Mouse (Mus musculus): ENCODE data around the gene Rusc1.

Gene Rusc1

DNA sequence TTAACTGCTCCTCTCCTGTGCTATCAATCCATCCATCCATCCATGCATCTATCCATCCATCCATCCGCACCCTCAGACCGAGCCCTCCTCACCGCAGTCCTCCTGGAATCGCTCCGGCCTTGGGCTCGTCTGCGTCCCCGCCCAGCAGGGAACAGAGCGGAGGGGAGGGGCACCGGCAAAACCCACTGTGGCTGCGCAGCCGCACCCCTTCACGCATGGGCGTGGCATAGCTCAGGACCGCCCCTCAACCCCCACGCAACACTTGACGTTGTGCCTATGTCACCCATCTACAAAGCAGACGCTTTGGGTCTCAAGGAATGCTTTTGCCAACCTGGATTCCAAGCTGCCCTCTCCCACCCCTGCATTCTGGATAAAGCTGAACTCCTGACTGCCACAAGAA lies at the start of gene Rusc1:
Gene Rusc1, minus strand, starts transcription at position 137 of the 400 bp plus-strand sequence.
- DNase-seq (ENCODE audit: low spot score) = peak; percentile 93

GRCm38 (mm10) chr3:89136365-89136764 lies 43.3 kb upstream of the Rusc1 start:
- DNase-seq (ENCODE audit: low spot score) = no peak

DNA sequence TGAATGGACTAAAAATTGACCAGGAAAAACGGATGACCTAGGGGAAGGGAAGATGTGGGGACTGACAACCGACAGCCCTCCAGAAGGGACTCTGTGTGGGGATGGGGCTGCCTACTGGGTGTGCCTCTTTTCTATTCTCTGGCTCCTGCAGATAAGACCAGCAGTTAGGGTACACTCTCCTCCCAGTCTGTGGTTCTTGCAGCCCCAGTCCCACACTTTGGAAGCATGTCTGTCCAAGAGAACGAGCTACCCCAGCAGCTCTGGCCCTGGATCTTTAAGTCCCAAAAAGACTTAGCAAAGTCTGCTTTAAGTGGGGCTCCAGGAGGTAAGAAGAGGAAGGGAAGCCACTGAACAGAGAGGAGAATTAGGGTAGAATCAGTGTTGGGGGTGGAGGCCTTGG lies 42.8 kb upstream of the Rusc1 start, which contains the start of gene Pklr:
Gene Pklr, plus strand, starts transcription at position 185 of the 400 bp plus-strand sequence.
- DNase-seq (ENCODE audit: low spot score) = no peak

GRCm38 (mm10) chr3:89133752-89134151 lies 40.6 kb upstream of the Rusc1 start:
- no peak for DNase-seq (ENCODE audit: low spot score)

GRCm38 (mm10) chr3:89133063-89133450 lies 39.9 kb upstream of the Rusc1 start:
- DNase-seq (ENCODE audit: low spot score) = no peak

- DNase-seq (ENCODE audit: low spot score) = peak; percentile 63
Measured at GRCm38 (mm10) chr3:89132285-89133062, 39.4 kb upstream of the Rusc1 start.

DNA sequence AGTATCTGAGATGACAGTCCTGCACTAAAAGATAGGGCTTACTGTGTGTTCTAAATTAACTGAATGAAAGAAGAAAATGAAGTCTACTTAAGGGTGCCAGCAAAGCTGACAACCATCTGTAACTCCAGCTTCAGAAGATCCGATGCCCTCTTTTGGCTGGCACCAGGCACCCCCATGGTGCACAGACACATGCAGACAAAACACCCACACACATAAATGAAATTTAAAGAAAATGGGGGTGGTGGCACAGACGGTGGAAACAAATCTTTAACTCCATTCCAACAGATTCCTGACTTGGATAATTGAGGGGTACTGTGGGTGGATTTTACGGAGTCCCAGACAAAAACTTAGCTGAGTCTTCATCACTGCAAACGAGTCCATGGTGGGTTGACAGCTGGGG lies 38.7 kb upstream of the Rusc1 start:
- no peak for DNase-seq (ENCODE audit: low spot score)

DNA sequence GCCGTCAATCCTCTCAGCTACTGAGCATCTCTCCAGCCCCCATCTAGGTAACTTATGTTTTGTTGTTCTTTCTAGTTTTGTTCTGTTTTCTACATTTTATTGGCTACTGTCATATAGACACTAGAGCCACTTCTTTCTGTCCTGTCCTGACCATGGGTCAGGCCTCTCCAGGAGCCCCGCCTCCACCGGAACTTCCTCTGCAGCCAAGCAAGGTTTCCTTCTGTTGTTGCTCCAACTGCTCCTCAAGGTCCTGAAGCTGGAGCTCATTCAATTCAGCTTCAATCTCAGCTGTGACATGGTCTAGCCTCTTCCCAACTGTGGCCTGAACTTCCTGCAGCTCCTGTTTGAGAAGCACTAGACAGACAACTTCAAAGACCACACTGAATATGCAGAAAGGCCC lies 36.8 kb upstream of the Rusc1 start:
- no peak for DNase-seq (ENCODE audit: low spot score)

DNA sequence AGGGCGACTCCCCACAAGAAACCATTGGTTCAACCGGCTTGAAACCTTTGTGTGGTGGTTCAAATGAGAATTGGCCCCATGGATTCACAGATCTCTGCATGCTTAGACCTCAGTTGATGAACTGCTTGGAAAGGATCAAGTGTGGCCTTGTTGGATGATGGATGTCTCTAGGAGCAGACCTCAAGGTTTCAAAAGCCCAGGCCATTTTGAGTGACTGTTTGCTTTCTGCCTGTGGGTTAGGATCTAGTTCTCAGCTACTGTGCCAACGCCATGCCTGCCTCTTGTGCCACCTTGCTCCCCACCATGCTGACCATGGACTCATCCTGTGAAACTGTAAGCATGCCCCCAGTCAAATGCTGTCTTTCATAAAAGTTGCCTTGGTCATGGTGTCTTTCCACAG lies 32.9 kb upstream of the Rusc1 start:
- DNase-seq (ENCODE audit: low spot score) = no peak

- DNase-seq (ENCODE audit: low spot score) = peak; percentile 59
Measured at GRCm38 (mm10) chr3:89124241-89124640, 31.1 kb upstream of the Rusc1 start.

GRCm38 (mm10) chr3:89123313-89123712 lies 30.2 kb upstream of the Rusc1 start:
- peak; percentile 66 for DNase-seq (ENCODE audit: low spot score)

- DNase-seq (ENCODE audit: low spot score) = no peak
Measured at GRCm38 (mm10) chr3:89115522-89115921, 22.4 kb upstream of the Rusc1 start.

- no peak for DNase-seq (ENCODE audit: low spot score)
Measured at GRCm38 (mm10) chr3:89113058-89113457, 19.9 kb upstream of the Rusc1 start.

DNA sequence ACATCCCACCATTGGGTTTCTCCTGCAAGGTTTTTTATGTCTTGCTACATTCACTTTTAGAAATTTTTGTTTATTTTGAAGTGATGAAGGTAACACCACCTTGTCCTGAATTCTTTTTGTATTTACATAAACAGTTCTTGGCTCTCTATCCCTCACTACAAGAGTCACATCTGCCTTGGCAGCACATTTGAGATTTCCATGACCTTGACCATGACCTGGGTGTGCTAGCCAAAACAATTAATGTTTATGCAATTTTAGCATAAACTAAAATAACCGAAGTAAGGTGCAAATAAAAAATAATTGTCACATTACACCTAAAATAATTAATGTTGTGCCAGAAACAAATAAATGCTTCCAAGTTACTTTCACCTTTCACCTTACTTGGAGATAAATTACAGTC lies 15.0 kb upstream of the Rusc1 start:
- DNase-seq (ENCODE audit: low spot score) = no peak

DNA sequence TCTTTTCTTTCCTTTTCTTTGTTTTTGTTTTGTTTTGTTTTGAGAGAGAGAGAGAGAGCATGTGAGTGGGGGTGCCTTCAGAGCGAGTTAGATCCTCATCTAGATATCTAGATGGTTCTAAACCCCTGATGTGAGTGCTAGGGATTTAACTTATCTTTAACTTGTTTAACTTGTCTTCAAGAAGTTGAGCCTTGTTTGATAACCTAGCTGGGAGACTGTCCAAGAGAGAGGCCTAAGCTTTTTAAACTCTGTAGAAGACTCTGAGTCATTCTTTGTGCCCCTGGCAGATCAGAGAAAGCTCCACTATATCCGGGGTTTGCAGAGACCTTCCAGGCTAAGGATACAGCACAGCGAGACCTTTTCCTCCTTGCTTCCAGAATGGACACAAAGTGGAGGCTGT lies 14.4 kb upstream of the Rusc1 start:
- DNase-seq (ENCODE audit: low spot score) = no peak

- DNase-seq (ENCODE audit: low spot score) = no peak
Measured at GRCm38 (mm10) chr3:89106881-89107280, 13.8 kb upstream of the Rusc1 start.

DNA sequence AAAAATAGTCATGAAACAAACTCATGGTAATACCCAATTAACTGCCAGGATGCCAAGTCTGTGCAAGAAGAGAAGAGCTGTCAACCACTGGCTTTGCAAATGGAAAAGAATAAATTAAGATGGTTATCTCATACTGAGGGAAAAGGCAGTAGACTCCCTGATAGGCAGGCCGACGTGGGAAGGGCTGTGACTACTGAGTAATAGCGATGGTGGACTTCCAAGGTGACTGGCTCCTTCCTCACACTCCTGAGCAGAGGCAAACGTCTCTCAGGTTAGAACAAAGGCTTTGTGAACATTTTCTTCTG lies 10.1 kb upstream of the Rusc1 start:
- DNase-seq (ENCODE audit: low spot score) = no peak

- DNase-seq (ENCODE audit: low spot score) = no peak
Measured at GRCm38 (mm10) chr3:89102495-89103290, 9.6 kb upstream of the Rusc1 start.

DNA sequence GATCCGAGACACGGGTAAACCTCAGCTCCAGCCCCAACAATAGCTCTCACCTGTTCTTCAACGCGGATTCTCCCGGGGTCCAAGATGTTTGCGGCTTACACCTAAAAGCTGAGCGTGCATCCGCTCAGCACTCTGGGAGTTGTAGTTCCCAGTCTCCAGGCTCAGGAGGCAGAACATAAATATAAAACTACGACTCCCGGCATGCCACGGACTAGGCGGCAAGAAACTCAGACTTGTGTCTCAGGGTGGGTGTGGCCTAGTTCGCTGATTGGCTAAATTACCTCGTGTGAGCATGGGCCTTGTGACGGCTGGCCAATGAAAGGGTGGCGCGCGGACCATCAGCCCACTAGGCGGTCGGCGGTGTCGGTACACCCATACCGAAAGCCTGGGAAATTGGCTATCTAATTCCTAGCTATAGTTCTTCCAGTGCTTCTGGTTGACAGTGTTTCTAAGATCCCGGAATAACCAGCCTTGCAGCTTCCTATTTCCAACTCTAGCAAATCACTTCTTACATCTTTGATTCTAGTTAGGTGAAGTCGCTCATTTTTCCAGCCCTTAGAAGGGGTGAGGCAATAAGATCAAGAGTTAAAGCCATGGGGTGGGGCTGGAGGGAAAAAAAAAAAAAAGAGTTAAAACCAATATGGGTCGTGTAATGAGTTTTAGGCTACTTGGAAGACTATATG lies 8.8 kb upstream of the Rusc1 start, which contains the start of gene Fdps:
Gene Fdps, minus strand, starts transcription at position 148 of the 683 bp plus-strand sequence.
- peak; percentile 93 for DNase-seq (ENCODE audit: low spot score)

GRCm38 (mm10) chr3:89101459-89101811 lies 8.3 kb upstream of the Rusc1 start:
- DNase-seq (ENCODE audit: low spot score) = no peak

- DNase-seq (ENCODE audit: low spot score) = peak; percentile 73
Measured at GRCm38 (mm10) chr3:89100811-89101210, 7.7 kb upstream of the Rusc1 start, which contains the start of gene Gm43738. Gene Gm43738 (minus strand): TSS chr3:89101099.

- no peak for DNase-seq (ENCODE audit: low spot score)
Measured at GRCm38 (mm10) chr3:89094021-89094420, 910 bp upstream of the Rusc1 start.
